Mouse (Mus musculus): ENCODE data around the gene Cdh7. TPM values are rescaled to one million over a fixed set of nuclear protein-coding genes. Genes with fewer than 3 reads are reported as not detected.

Gene Cdh7
- polyA plus RNA-seq, 1 experiment, result not detected

DNA sequence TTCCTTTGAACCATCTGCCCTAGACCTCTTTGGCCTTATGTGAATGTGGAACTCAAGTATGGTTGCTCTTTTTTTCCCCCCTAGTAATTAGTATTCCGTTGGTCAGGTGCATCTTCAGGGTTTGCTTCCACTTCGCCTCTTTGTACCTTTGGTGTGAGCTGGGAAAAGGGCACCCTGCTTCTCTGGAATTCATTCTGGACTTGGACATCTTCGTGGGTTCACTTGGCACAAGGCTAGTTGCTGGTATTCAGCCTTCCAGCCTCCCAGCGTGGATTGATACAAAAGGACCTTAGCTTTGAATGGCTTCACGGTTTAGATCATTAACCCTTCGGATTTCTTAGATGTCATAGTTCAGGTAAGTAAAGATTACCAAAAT is 1.3 kb downstream of the Cdh7 start:
- TF ChIP-seq CTCF (IDR thresholded peaks at IDR 0.05; ENCODE audit: extremely low read depth, insufficient read depth, insufficient read length, insufficient replicate concordance) (no peak), POLR2A (IDR thresholded peaks at IDR 0.05; ENCODE audit: low read depth, low read length) (no peak)
- WGBS, result 28% methylated on average over 6 of the region's 6 CpGs
- Histone ChIP-seq H3K36me3 (ENCODE audit: control insufficient read depth, insufficient read depth, low read length) (no peaks in the 10 kb centered on the region), H3K27me3 (ENCODE audit: control insufficient read depth, insufficient read depth, low read length) (no peaks in the 10 kb centered on the region), H3K4me1 (ENCODE audit: control insufficient read depth, insufficient read depth, insufficient read length) (no peaks in the 10 kb centered on the region), H3K4me3 (ENCODE audit: extremely low read depth, insufficient read depth, insufficient read length) (no peak overlapping the region), H3K27ac (ENCODE audit: insufficient read depth, low read length) (no peak overlapping the region)
- no peak for DNase-seq (ENCODE audit: low read depth in 1 of 2, low spot score in 2 of 2)

DNA sequence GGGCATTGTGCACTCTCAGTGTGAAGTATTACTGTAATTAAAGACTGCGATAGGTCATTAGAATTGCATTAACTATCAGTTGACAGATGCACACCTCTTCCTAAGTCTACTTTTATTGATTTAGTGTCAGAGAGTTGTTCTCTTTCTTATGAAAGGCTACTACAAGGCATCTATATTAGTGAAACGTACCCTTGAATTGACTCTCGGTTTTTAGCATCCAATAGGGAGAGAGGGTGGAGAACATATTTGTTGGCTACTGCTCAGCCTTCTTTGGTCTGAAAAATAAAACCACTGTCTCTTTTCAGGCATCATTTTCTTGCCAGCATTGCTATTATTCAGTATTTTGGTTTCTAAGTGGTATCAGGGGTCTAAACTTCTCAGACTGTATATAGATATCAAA is 2.5 kb downstream of the Cdh7 start:
- WGBS, result 68% methylated on average over 3 of the region's 3 CpGs
- Histone ChIP-seq H3K27me3 (ENCODE audit: control insufficient read depth, insufficient read depth, low read length) (no peaks in the 10 kb centered on the region), H3K27ac (ENCODE audit: insufficient read depth, low read length) (no peak overlapping the region), H3K36me3 (ENCODE audit: control insufficient read depth, insufficient read depth, low read length) (no peaks in the 10 kb centered on the region), H3K4me1 (ENCODE audit: control insufficient read depth, insufficient read depth, insufficient read length) (no peaks in the 10 kb centered on the region), H3K4me3 (ENCODE audit: extremely low read depth, insufficient read depth, insufficient read length) (no peak overlapping the region)
- DNase-seq (ENCODE audit: low read depth in 1 of 2, low spot score in 2 of 2), result no peak
- TF ChIP-seq CTCF (IDR thresholded peaks at IDR 0.05; ENCODE audit: extremely low read depth, insufficient read depth, insufficient read length, insufficient replicate concordance) (no peak), POLR2A (IDR thresholded peaks at IDR 0.05; ENCODE audit: low read depth, low read length) (no peak)

DNA sequence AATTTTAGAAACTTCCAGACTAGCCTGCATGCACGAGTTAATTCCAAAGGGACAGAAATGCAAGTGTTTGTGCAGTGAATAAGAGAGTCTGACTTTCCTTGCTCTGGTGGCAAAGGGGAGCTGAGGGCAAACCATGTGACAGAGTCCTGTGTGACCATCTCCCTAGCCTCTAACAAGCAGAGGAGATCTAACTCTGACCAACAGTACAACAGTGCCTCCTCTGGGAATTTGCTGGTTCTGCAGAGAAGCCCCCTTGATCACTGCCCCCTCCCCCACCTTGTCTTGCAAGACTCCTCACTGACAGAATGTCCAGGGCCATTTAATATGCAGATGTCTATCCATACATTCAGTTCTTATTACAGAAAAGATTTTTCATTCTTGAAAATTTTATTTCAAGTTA is 3.2 kb downstream of the Cdh7 start:
- Histone ChIP-seq H3K4me3 (ENCODE audit: extremely low read depth, insufficient read depth, insufficient read length) (no peak overlapping the region), H3K36me3 (ENCODE audit: control insufficient read depth, insufficient read depth, low read length) (no peaks in the 10 kb centered on the region), H3K27me3 (ENCODE audit: control insufficient read depth, insufficient read depth, low read length) (no peaks in the 10 kb centered on the region), H3K27ac (ENCODE audit: insufficient read depth, low read length) (no peak overlapping the region), H3K4me1 (ENCODE audit: control insufficient read depth, insufficient read depth, insufficient read length) (no peaks in the 10 kb centered on the region)
- DNase-seq (ENCODE audit: low read depth in 1 of 2, low spot score in 2 of 2), result no peak
- WGBS, result 12% methylated on average over 1 of the region's 1 CpGs
- no peak for TF ChIP-seq CTCF (IDR thresholded peaks at IDR 0.05; ENCODE audit: extremely low read depth, insufficient read depth, insufficient read length, insufficient replicate concordance)
- no peak for TF ChIP-seq POLR2A (IDR thresholded peaks at IDR 0.05; ENCODE audit: low read depth, low read length)

- H3K4me1 ChIP-seq (ENCODE audit: control insufficient read depth, insufficient read depth, insufficient read length), result no peaks in the 10 kb centered on the region
- H3K36me3 ChIP-seq (ENCODE audit: control insufficient read depth, insufficient read depth, low read length), result no peaks in the 10 kb centered on the region
- H3K27ac ChIP-seq (ENCODE audit: insufficient read depth, low read length), result no peak overlapping the region
- no peak for TF ChIP-seq POLR2A (IDR thresholded peaks at IDR 0.05; ENCODE audit: low read depth, low read length)
- no peak for TF ChIP-seq CTCF (IDR thresholded peaks at IDR 0.05; ENCODE audit: extremely low read depth, insufficient read depth, insufficient read length, insufficient replicate concordance)
- WGBS, result 69% methylated on average over 2 of the region's 2 CpGs
- no peaks in the 10 kb centered on the region for H3K27me3 ChIP-seq (ENCODE audit: control insufficient read depth, insufficient read depth, low read length)
- DNase-seq (ENCODE audit: low read depth in 1 of 2, low spot score in 2 of 2), result no peak
- no peak overlapping the region for H3K4me3 ChIP-seq (ENCODE audit: extremely low read depth, insufficient read depth, insufficient read length)
Measured at GRCm38 (mm10) chr1:109989541-109989940, 7.3 kb downstream of the Cdh7 start.

DNA sequence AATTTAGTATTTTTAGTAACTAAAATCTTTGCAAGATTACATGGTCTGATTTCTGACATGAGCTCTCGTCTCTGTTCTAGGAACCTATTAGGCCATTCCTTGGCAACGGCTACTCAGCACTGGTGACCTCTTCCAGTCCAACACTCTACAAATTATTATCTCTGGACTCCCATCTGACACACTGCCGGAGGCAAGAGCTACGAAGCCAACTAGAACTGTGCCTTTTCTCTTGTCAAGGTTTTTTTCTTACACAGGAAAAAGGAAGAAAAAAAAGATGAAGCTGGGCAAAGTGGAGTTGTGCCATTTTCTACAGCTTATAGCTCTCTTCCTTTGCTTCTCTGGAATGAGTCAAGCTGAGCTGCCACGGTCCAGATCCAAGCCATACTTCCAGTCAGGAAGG is 11.7 kb downstream of the Cdh7 start:
- Histone ChIP-seq H3K27ac (ENCODE audit: insufficient read depth, low read length) (no peak overlapping the region), H3K36me3 (ENCODE audit: control insufficient read depth, insufficient read depth, low read length) (no peaks in the 10 kb centered on the region), H3K4me3 (ENCODE audit: extremely low read depth, insufficient read depth, insufficient read length) (no peak overlapping the region), H3K4me1 (ENCODE audit: control insufficient read depth, insufficient read depth, insufficient read length) (no peaks in the 10 kb centered on the region; the same call in 1 of the 2 replicates), H3K27me3 (ENCODE audit: control insufficient read depth, insufficient read depth, low read length) (no peaks in the 10 kb centered on the region)
- 73% methylated on average over 5 of the region's 5 CpGs for WGBS
- no peak for TF ChIP-seq POLR2A (IDR thresholded peaks at IDR 0.05; ENCODE audit: low read depth, low read length)
- no peak for TF ChIP-seq CTCF (IDR thresholded peaks at IDR 0.05; ENCODE audit: extremely low read depth, insufficient read depth, insufficient read length, insufficient replicate concordance)
- DNase-seq (ENCODE audit: low read depth in 1 of 2, low spot score in 2 of 2), result no peak

GRCm38 (mm10) chr1:110004451-110004850 is 22.2 kb downstream of the Cdh7 start:
- TF ChIP-seq CTCF (IDR thresholded peaks at IDR 0.05; ENCODE audit: extremely low read depth, insufficient read depth, insufficient read length, insufficient replicate concordance) (no peak), POLR2A (IDR thresholded peaks at IDR 0.05; ENCODE audit: low read depth, low read length) (no peak)
- Histone ChIP-seq H3K27ac (ENCODE audit: insufficient read depth, low read length) (no peak overlapping the region), H3K4me1 (ENCODE audit: control insufficient read depth, insufficient read depth, insufficient read length) (no peaks in the 10 kb centered on the region)

GRCm38 (mm10) chr1:110005038-110005437 is 22.8 kb downstream of the Cdh7 start:
- Histone ChIP-seq H3K27ac (ENCODE audit: insufficient read depth, low read length) (no peak overlapping the region), H3K4me1 (ENCODE audit: control insufficient read depth, insufficient read depth, insufficient read length) (no peaks in the 10 kb centered on the region), H3K36me3 (ENCODE audit: control insufficient read depth, insufficient read depth, low read length) (no peaks in the 10 kb centered on the region), H3K4me3 (ENCODE audit: extremely low read depth, insufficient read depth, insufficient read length) (no peak overlapping the region), H3K27me3 (ENCODE audit: control insufficient read depth, insufficient read depth, low read length) (no peaks in the 10 kb centered on the region)
- WGBS, result 75% methylated on average over 3 of the region's 3 CpGs
- TF ChIP-seq CTCF (IDR thresholded peaks at IDR 0.05; ENCODE audit: extremely low read depth, insufficient read depth, insufficient read length, insufficient replicate concordance), result no peak
- no peak for TF ChIP-seq POLR2A (IDR thresholded peaks at IDR 0.05; ENCODE audit: low read depth, low read length)
- DNase-seq (ENCODE audit: low read depth in 1 of 2, low spot score in 2 of 2), result no peak

More at GRCm38 (mm10) chr1:110004451-110004850, 22.2 kb downstream of the Cdh7 start:
- Histone ChIP-seq H3K27me3 (ENCODE audit: control insufficient read depth, insufficient read depth, low read length) (no peaks in the 10 kb centered on the region), H3K4me3 (ENCODE audit: extremely low read depth, insufficient read depth, insufficient read length) (no peak overlapping the region), H3K36me3 (ENCODE audit: control insufficient read depth, insufficient read depth, low read length) (no peaks in the 10 kb centered on the region)
- no peak for DNase-seq (ENCODE audit: low read depth in 1 of 2, low spot score in 2 of 2)
